Mouse (Mus musculus) effector memory CD4-positive, alpha-beta T cell, adult 5 months (primary cell): ENCODE data around the gene Aoc3. TPM values are rescaled to one million over a fixed set of nuclear protein-coding genes. Genes with fewer than 3 reads are reported as not detected.

Experiments used
- polyA plus RNA-seq: library from polyadenylated mRNA; unstranded; fragments of 100-300 nt; shearing (Covaris generic); gene quantifications from one replicate; pipeline ENCODE4 v1.2.1, GENCODE M21; 2017

Gene Aoc3
- not detected for polyA plus RNA-seq

DNA sequence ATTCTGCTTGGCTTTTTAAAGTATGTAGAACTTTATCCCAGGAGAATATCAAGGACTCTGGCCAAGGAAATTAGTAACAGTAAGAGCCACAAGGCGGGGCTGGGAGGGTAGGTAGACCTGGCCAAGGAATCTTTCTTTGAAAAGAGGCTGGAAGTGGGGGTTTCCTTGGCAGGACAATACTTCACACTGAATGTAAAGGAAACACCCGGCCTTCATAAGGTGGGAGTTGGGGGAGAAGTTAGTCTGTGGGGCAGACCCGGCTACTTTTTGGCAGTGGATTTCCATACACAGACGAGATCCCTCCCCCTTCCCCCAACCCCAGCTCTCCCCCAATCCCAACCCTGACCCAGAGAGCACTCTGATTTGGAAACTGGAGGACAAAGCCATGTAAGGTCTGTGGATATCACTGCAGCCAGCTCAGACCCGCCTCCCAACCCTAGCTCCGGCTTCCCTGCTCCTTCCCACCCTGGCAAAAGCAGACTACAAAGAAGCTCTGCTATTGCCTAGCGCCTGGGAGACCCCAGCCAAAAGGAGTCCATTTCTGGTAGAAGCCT is at the start of gene Aoc3:
Aoc3 (plus strand) TSS at position 235 of the 554 bp plus-strand sequence.

DNA sequence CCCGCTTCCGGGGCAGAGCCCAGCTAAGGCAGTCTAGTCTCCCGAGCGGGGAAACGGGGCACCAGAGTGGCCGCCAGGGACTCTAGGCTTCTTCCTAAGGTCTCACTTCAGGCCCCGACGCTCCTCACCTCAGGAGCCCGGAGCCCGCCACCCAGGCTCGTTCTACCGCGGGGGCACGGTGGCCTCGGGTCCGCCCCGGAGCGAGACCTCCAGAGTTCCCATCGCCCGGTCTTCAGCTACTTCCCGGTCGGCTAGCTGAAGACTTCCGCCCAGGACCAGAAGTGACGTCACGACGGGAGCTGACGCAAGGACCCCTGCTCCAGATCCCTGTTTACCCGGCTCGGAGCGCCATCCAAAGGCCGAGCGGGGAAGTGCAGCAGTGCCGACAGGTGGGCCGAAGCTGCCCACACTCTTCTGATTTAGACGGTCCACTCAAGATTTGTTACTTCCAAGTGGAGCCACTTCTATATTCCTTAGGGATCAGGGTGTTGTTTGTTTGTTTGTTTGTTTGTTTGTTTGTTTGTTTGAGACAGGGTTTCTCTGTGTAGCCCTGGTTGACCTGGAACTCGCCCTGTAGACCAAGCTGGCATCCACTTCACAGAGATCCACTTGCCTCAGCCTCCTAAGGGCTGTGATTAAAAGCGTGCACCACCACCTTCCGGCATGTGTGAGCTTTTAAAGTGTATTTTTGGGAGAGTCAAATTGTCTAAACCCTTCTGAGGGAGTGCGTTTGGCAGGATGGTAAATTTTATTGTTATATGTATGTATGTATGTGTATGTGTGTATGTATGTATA is 28.2 kb upstream of the Aoc3 start, which contains the start of gene Becn1:
Becn1 (minus strand) TSS at position 283 of the 795 bp plus-strand sequence.

GRCm38 (mm10) chr11:101315665-101316500 is 14.5 kb upstream of the Aoc3 start, which contains the start of gene Psme3:
Gene Psme3 (plus strand): TSS chr11:101316213.

DNA sequence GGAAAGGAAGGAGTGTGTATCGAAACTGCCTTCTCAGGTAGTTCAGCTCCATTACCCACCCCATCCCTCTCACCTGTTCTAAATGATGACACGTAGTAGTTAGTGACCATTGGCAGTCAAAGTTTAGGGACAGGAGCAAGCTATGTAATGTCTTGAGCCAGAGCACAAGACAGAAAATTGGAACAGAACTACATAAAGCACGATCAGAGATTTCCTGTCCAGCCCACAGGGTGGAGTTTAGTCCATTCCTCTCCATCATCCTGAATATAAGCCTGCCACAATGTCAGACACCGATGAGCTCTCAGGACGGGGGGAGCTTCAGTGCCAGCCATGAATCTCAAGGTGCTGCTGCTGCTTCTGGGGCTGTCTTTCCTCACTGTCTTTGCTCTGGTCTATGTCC is 5.6 kb upstream of the Aoc3 start, which contains the start of gene Aoc2:
Aoc2 (plus strand) TSS at position 301 of the 400 bp plus-strand sequence.

DNA sequence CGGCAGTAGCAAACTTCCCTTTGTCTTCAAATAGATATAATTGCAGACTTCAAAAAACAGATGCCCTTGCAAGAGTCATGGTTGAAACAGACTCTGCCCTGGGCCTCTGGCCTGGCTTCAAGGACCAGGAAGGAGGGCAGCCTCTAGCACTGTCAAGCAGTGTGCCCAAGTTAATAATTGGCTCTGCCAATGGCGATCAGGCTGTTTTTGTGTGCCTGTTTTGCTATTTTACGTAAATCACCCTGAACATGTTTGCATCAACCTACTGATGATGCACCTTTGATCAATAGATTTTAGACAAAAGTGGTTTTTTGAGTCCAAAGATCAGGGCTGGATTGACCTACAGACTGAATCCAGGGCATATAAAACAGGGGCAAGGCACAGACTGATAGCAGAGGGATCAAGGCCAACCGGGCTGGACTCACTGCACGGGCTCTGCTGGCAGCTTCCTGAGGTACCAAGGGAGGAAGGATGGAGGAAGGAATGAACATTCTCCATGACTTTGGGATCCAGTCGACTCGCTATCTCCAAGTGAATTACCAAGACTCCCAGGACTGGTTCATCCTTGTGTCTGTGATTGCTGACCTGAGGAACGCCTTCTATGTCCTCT is 37.0 kb downstream of the Aoc3 start, which contains the start of gene G6pc:
G6pc (plus strand) TSS at position 236 of the 610 bp plus-strand sequence.

Other genes with a start within 250 kb of the Aoc3 start
- gene Coasy, start 248.0 kb upstream of the Aoc3 start, polyA plus RNA-seq, result 7.8 TPM
- 56.1 TPM for gene Mlx, start 243.3 kb upstream of the Aoc3 start, polyA plus RNA-seq
- 4.1 TPM for gene Psmc3ip, start 235.2 kb upstream of the Aoc3 start, polyA plus RNA-seq
- gene Retreg3, start 210.7 kb upstream of the Aoc3 start, polyA plus RNA-seq, result 58.4 TPM
- 12.5 TPM for gene Tubg1, start 210.7 kb upstream of the Aoc3 start, polyA plus RNA-seq
- gene Tubg2, start 174.7 kb upstream of the Aoc3 start, polyA plus RNA-seq, result 1.1 TPM
- 0.21 TPM for gene Cntnap1, start 160.1 kb upstream of the Aoc3 start, polyA plus RNA-seq
- gene Plekhh3, start 159.3 kb upstream of the Aoc3 start, polyA plus RNA-seq, result 0.15 TPM
- 0.94 TPM for gene Ccr10, start 155.2 kb upstream of the Aoc3 start, polyA plus RNA-seq
- 82.5 TPM for gene Ezh1, start 104.1 kb upstream of the Aoc3 start, polyA plus RNA-seq
- not detected for gene Ramp2, start 84.6 kb upstream of the Aoc3 start, polyA plus RNA-seq
- gene Vps25, start 76.9 kb upstream of the Aoc3 start, polyA plus RNA-seq, result 78.1 TPM
- 0.62 TPM for gene Wnk4, start 70.0 kb upstream of the Aoc3 start, polyA plus RNA-seq
- gene Cntd1, start 51.6 kb upstream of the Aoc3 start, polyA plus RNA-seq, result not detected
- gene Coa3, start 51.5 kb upstream of the Aoc3 start, polyA plus RNA-seq, result 41.6 TPM
- gene Becn1, start 28.3 kb upstream of the Aoc3 start, polyA plus RNA-seq, result 194 TPM
- gene Psme3, start 14.4 kb upstream of the Aoc3 start, polyA plus RNA-seq, result 157 TPM
- 3.6 TPM for gene Aoc2, start 5.5 kb upstream of the Aoc3 start, polyA plus RNA-seq
- not detected for gene G6pc, start 37.0 kb downstream of the Aoc3 start, polyA plus RNA-seq
- gene Aarsd1, start 87.0 kb downstream of the Aoc3 start, polyA plus RNA-seq, result 28.2 TPM
- gene Gm27029, start 94.2 kb downstream of the Aoc3 start, polyA plus RNA-seq, result 1.2 TPM
- gene Rundc1, start 94.5 kb downstream of the Aoc3 start, polyA plus RNA-seq, result 29.7 TPM
- gene Ptges3l, start 94.7 kb downstream of the Aoc3 start, polyA plus RNA-seq, result 4.1 TPM
- 282 TPM for gene Rpl27, start 111.7 kb downstream of the Aoc3 start, polyA plus RNA-seq
- gene Ifi35, start 117.8 kb downstream of the Aoc3 start, polyA plus RNA-seq, result 106 TPM
- gene Rnd2, start 134.4 kb downstream of the Aoc3 start, polyA plus RNA-seq, result 0.36 TPM
- 0.80 TPM for gene Vat1, start 135.6 kb downstream of the Aoc3 start, polyA plus RNA-seq
- 2.3 TPM for gene Brca1, start 221.3 kb downstream of the Aoc3 start, polyA plus RNA-seq
- 134 TPM for gene Nbr1, start 221.5 kb downstream of the Aoc3 start, polyA plus RNA-seq